Mouse (Mus musculus) heart, adult 2 months (tissue): ENCODE measurements around the gene Ypel1. TPM values are rescaled to one million over a fixed set of nuclear protein-coding genes. Genes with fewer than 3 reads are reported as not detected.

ENCODE experiments used
- DNase-seq, 2 experiments: peaks; one replicate each; pipeline ENCODE4 v3.0.0; 2021
- H3K27ac ChIP-seq: fragments of 200-600 bp; 2 replicates; pipeline ENCODE4 v1.8.1; 2022
- H3K27me3 ChIP-seq: fragments of 200-500 bp; 2 replicates; pipeline ENCODE4 v1.6.1; 2012; ENCODE audit warnings: mild to moderate bottlenecking, low read length, inconsistent platforms, mixed read lengths; ENCODE audit not compliant: control insufficient read depth, insufficient read depth
- H3K36me3 ChIP-seq: fragments of 200-500 bp; 2 replicates; pipeline ENCODE4 v1.6.1; 2012; ENCODE audit warnings: low read length, inconsistent platforms; ENCODE audit not compliant: control insufficient read depth, insufficient read depth
- H3K4me1 ChIP-seq: fragments of 200-500 bp; 2 replicates; pipeline ENCODE4 v1.6.1; 2011; ENCODE audit warnings: low read length; ENCODE audit not compliant: control insufficient read depth, insufficient read depth
- H3K4me3 ChIP-seq: fragments of 200-600 bp; 2 replicates; pipeline ENCODE4 v1.8.1; 2022
- H3K79me2 ChIP-seq: fragments of 200-500 bp; replicated peaks from 2 replicates; pipeline ENCODE4 v1.6.1; 2012; ENCODE audit warnings: mild to moderate bottlenecking, inconsistent platforms, low read length, moderate library complexity, mixed read lengths; ENCODE audit not compliant: control insufficient read depth, insufficient read depth
- H3K9ac ChIP-seq: fragments of 200-500 bp; 2 replicates; pipeline ENCODE4 v1.6.1; 2012; ENCODE audit warnings: low read depth, mild to moderate bottlenecking, control low read depth, inconsistent platforms, low read length, mixed read lengths
- CTCF ChIP-seq: fragments of 200-600 bp; IDR thresholded peaks from 2 replicates; pipeline ENCODE4 v1.8.1; 2022; ENCODE audit warnings: antibody characterized with exemption, mild to moderate bottlenecking, moderate library complexity
- EP300 ChIP-seq: fragments of 200-500 bp; IDR thresholded peaks from 2 replicates; pipeline ENCODE4 v1.6.1; 2011; ENCODE audit warnings: low read depth, low read length, control low read depth; ENCODE audit not compliant: insufficient read depth
- POLR2A ChIP-seq: fragments of 200-500 bp; IDR thresholded peaks from 2 replicates; pipeline ENCODE4 v1.6.1; 2011; ENCODE audit warnings: mild to moderate bottlenecking, low read depth, low read length, control low read depth; ENCODE audit not compliant: insufficient read depth
- WGBS: fragments of 180-500 bp; shearing (Covaris S2); methylation state at CpG from one replicate; pipeline ENCODE4 v1.1.7; 2018; 5-methylcytosine and 5-hydroxymethylcytosine counted together
- intact Hi-C: fragments of 180-260 bp; cut with DNase I; formaldehyde crosslinking; loops from one replicate; pipeline ENCODE4 v1.15.1; 2025
- polyA plus RNA-seq: library from polyadenylated mRNA; depleted of rRNA; stranded (reverse); fragments of >200 nt; gene quantifications from 2 replicates; pipeline ENCODE4 v1.2.3, GENCODE M21; 2012
- total RNA-seq, 2 experiments: library from RNA; stranded (reverse); gene quantifications; 2 replicates each; pipeline ENCODE4 v1.2.3; 2021

Gene Ypel1
- total and polyA plus RNA-seq, 3 experiments: 0.53 to 1.2 (median 0.99) TPM

DNA sequence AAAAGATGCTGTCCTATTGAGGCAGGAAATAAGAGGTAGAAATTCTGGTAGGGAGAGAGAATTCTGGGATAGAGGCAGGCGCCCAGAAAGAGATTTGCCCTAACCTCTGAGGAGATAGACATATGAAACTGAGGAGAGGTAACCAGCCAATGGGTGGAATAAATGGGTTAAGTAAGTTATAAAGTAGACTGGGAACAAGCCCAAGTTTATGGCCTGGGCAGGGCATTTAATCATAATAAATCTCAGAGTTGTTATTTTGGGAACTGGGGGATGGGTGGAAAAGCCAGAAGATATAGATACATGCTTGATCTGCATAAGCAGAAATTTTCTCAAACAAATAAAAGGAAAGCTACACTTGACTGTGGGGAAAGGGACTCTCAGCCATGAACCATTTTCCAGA lies 7.2 kb upstream of the Ypel1 start:
- intact Hi-C loops: no loop called here
- WGBS: 56% methylated on average over 1 of the region's 1 CpGs
- Histone ChIP-seq H3K27me3 (no peaks in the 10 kb centered on the region), H3K4me1 (no peaks in the 10 kb centered on the region), H3K36me3 (no peaks in the 10 kb centered on the region), H3K4me3 (no peak overlapping the region), H3K27ac (no peak overlapping the region), H3K9ac (no peak overlapping the region), H3K79me2 (no peaks in the 10 kb centered on the region)
- no peak for DNase-seq
- no peak for TF ChIP-seq POLR2A

DNA sequence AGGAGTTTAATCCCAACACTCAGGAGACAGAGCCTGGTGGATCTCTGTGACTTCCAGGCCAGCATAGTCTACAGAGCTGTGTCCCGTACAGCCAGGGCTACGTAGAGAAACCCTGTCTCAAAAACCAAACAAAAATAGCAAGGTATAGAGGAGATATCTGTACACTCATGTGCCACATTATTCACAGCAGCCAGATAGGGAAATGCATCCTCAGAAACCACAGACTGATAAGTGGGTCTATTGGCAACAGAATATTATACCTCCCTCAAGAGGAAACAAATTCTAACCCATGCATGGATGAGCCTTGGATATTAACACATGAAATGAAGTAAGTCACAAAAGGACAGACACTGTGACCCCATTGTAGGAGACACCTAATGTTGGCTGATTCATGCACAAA lies 1.9 kb upstream of the Ypel1 start:
- Histone ChIP-seq H3K4me3 (no peak overlapping the region), H3K27ac (no peak overlapping the region), H3K9ac (no peak overlapping the region), H3K36me3 (no peaks in the 10 kb centered on the region), H3K4me1 (peaks cover 1% of the 10 kb centered on the region; the same call in 1 of the 2 replicates), H3K79me2 (no peaks in the 10 kb centered on the region), H3K27me3 (no peaks in the 10 kb centered on the region)
- intact Hi-C loops: no loop called here
- no peak for DNase-seq
- TF ChIP-seq EP300: no peak
- no peak for TF ChIP-seq POLR2A
- no peak for TF ChIP-seq CTCF
- WGBS: 75% methylated on average over 2 of the region's 2 CpGs

DNA sequence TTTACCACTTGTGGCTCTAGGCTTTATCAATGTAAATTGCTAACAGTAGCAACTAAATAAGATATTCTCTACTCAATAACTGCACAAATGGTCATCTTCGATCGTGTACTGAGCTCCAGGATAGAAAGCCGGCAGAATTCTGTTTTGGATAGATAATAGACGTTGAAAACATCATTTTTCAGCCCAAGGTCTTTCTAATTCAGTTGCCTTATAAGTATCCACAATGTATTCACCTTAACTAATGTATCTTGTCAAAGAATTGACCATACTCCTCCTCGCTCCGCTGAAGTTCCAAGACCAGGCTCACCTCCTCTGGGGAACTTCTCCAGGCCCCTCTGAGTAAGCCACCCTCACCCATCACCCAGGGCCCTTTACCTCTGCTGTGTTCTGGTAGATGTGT lies 1.2 kb downstream of the Ypel1 start:
- H3K4me1 ChIP-seq: peaks cover 1% of the 10 kb centered on the region; the same call in 1 of the 2 replicates
- H3K27ac ChIP-seq: no peak overlapping the region
- no peak overlapping the region for H3K9ac ChIP-seq
- no peaks in the 10 kb centered on the region for H3K79me2 ChIP-seq
- intact Hi-C loops: loop anchor here (5.0 kb wide), 1 partner anchor 88 kb away; the partner anchor contains the start of gene Mapk1
- no peaks in the 10 kb centered on the region for H3K27me3 ChIP-seq
- 48% methylated on average over 6 of the region's 6 CpGs for WGBS
- DNase-seq: no peak
- H3K36me3 ChIP-seq: no peaks in the 10 kb centered on the region
- TF ChIP-seq POLR2A (no peak), CTCF (no peak), EP300 (no peak)
- H3K4me3 ChIP-seq: peak overlapping the region; percentile 80; the same call in 1 of the 2 replicates

DNA sequence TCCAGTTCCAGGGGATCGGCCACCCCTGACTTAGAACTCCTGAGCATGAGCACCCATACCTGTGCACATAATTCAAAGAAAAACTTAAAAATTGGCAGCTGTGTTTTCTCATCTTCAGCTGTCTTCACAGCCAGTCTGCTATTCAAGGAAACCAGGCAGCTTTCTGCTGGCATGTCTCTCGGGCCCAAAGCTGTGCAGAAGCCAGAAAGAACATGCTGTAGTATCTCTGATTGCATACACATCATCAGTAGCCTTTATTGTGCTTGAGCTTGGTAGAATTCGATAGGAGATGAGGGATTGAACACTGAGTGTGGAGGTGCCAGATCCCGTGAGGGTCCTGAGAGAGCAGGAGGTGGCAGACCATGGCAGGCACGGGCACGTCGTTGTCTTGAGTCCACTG lies 3.5 kb downstream of the Ypel1 start:
- H3K79me2 ChIP-seq: no peaks in the 10 kb centered on the region
- H3K9ac ChIP-seq: no peak overlapping the region
- TF ChIP-seq POLR2A (no peak), EP300 (no peak)
- H3K27me3 ChIP-seq: no peaks in the 10 kb centered on the region
- H3K4me3 ChIP-seq: no peak overlapping the region
- intact Hi-C loops: loop anchor here (5.0 kb wide), 1 partner anchor 91 kb away; the partner anchor contains the start of gene Mapk1
- H3K36me3 ChIP-seq: no peaks in the 10 kb centered on the region
- no peak for DNase-seq
- no peak overlapping the region for H3K27ac ChIP-seq
- H3K4me1 ChIP-seq: peaks cover 1% of the 10 kb centered on the region; the same call in 1 of the 2 replicates
- WGBS: 89% methylated on average over 7 of the region's 7 CpGs

DNA sequence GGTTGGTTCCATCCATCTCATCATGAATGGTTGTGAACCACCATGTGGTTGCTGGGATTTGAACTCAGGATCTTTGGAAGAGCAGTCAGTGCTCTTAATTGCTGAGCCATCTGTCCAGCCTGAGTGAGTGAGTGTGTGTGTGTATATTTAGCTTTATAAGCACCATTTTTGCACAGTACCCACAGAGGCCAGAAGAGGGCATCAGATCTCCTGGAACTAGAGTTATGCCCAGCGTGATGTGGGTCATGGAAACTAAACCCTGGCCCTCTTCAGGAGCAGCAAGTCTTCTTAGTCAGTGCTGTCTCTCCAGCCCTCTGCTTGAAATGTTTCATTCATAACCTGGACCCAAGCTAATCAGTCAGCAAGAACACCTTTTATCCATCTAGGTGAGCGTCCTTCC lies 6.8 kb downstream of the Ypel1 start:
- no peak for DNase-seq
- WGBS: 94% methylated on average over 2 of the region's 2 CpGs

DNA sequence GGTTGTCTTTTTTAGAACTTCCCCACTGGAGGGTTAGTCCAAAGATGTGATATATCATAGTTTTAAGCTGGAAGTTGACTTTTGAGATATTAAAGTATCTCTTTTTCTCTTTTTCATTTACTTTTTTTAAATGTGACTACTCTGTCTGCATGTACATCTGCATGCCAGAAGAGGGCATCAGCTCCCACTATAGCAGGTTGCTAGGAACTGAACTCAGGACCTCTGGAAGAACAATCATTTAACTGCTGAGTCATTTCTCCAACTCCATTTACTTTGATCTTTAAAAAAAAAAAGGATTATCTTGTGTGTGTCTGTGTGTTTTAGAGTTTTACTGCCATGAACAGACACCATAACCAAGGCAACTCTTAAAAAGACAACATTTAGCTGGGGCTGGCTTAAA lies 7.4 kb downstream of the Ypel1 start:
- no peaks in the 10 kb centered on the region for H3K4me1 ChIP-seq
- TF ChIP-seq EP300: no peak
- no peak for TF ChIP-seq POLR2A
- no peak for TF ChIP-seq CTCF
- no peak overlapping the region for H3K4me3 ChIP-seq
- no peak for DNase-seq
- H3K27ac ChIP-seq: no peak overlapping the region
- H3K9ac ChIP-seq: no peak overlapping the region
- H3K27me3 ChIP-seq: no peaks in the 10 kb centered on the region
- no peaks in the 10 kb centered on the region for H3K36me3 ChIP-seq
- intact Hi-C loops: no loop called here
- H3K79me2 ChIP-seq: no peaks in the 10 kb centered on the region

More for the DNA sequence above, 6.8 kb downstream of the Ypel1 start:
- H3K4me1 ChIP-seq: no peaks in the 10 kb centered on the region
- H3K36me3 ChIP-seq: no peaks in the 10 kb centered on the region
- H3K27me3 ChIP-seq: no peaks in the 10 kb centered on the region
- no peak overlapping the region for H3K4me3 ChIP-seq
- H3K9ac ChIP-seq: no peak overlapping the region
- TF ChIP-seq CTCF: no peak
- no peak for TF ChIP-seq EP300
- TF ChIP-seq POLR2A: no peak
- no peak overlapping the region for H3K27ac ChIP-seq
- H3K79me2 ChIP-seq: no peaks in the 10 kb centered on the region
- intact Hi-C loops: no loop called here
